Mouse (Mus musculus): ENCODE data around the gene Stk31. TPM values are rescaled to one million over a fixed set of nuclear protein-coding genes. Genes with fewer than 3 reads are reported as not detected.
"Not testable (repeated sequence)": the region's sequence is repeated elsewhere in the genome, so short reads cannot be mapped to it uniquely, and the experiment has no call there.

Gene Stk31
- total RNA-seq (2021), result 1 to 10 TPM in 1 of 2 experiments, under 1 TPM in 1; 0.69 to 1.2 TPM
- long read RNA-seq, partial matches to known transcripts, result 0 of 1 reads
- long read RNA-seq, other reads (novel, unspliced or antisense), result 1 of 1 reads

DNA sequence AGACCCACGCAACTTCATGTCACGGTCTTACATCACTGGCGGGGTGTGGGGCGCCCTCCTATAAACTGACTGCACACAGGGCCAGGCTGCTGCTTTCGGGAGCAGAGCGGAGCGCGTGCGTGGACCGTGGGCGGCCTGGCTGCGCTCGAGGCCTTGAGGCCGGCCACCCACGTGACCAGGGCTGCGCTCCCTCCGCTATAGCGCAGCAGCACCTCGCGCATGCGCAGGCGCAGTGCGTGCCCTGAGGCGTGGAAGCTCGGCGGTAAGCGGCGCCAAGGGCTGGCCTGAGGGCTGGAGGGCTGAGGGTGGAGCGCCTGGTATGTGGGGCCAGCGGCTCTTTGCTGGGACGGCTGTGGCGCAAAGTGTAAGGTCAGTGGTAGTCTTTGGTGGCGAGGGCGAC, at the start of gene Stk31:
Gene Stk31 (plus strand): TSS at position 289 of the 400 bp plus-strand sequence.
- DNase-seq (ENCODE audit: low spot score in 2 of 2), result peak in 1 of 2 experiments; percentile 13

DNA sequence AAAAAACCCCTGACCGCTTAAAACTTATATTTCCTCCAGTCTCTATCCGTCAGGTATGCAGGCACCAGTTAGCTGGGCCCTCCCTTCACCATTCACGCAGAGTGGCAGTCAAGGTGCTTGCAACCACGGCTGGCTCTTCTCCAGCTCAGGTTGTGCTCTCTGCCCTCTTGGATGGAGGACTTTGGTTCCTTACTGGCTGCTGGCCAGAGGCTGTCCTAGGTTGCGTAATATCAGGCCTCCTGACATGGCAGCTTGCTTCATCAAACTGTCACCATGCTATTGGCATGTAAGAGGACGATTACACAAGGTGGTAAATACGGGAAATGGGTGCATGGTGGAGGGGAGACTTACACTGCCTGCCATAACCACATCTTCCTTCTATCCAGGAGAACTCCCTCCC, 45.6 kb upstream of the Stk31 start:
- DNase-seq (ENCODE audit: low spot score in 2 of 2), result no peak

DNA sequence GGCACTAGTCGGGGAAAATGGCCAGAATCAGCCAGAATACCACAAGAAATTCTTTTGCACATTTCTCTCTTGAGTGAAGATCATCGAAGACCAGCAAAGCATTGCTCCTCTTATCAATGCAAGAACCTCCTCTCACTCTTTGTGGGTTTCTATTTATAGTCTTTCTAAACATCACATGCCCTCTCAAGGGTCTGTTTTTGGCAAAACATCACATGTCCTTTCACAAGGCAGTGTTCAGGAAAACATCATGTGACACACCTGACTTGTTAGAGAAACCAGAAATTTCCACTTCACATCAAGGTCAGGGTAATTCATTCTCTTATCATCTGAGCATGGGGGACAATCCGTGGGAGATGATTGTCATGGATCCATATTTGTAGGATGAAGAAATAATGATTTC, 40.8 kb upstream of the Stk31 start:
- no peak for DNase-seq (ENCODE audit: low spot score in 2 of 2)

DNA sequence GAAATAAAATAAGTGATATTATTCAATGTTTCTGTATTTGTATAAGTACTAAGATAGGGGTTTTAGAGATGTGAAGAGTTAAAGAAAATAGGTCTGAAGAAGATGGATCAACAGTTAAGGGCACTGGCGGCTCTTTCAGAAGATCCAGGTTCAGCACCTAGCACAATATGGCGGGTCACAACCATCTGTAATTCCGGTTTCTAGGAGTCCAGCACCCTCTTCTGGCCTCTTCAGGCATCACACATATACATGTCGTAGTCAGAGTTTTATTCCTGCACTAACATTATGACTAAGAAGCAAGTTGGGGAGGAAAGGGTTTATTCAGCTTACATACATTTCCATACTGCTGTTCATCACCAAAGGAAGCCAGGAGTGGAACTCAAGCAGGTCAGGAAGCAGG, 40.2 kb upstream of the Stk31 start:
- no peak for DNase-seq (ENCODE audit: low spot score in 2 of 2)

DNA sequence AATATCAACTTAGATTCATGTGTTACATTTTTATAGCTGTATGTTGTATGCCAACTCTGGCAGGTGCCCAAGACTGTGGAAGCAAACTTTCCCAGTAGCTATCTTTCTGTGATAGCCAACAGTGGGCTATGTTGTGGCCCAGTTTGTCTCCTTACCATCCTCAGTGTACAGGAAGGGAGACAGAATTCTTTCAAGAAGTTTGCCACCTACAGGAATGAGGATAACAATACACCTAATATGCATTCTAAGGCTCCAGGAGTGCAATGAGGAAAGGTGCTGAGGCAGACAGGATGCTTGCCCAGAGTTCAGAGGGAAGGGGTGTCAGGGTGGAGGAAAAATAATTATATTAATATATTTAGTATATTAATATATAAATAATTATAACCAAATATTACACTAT, 35.0 kb upstream of the Stk31 start:
- no peak for DNase-seq (ENCODE audit: low spot score in 2 of 2)

DNA sequence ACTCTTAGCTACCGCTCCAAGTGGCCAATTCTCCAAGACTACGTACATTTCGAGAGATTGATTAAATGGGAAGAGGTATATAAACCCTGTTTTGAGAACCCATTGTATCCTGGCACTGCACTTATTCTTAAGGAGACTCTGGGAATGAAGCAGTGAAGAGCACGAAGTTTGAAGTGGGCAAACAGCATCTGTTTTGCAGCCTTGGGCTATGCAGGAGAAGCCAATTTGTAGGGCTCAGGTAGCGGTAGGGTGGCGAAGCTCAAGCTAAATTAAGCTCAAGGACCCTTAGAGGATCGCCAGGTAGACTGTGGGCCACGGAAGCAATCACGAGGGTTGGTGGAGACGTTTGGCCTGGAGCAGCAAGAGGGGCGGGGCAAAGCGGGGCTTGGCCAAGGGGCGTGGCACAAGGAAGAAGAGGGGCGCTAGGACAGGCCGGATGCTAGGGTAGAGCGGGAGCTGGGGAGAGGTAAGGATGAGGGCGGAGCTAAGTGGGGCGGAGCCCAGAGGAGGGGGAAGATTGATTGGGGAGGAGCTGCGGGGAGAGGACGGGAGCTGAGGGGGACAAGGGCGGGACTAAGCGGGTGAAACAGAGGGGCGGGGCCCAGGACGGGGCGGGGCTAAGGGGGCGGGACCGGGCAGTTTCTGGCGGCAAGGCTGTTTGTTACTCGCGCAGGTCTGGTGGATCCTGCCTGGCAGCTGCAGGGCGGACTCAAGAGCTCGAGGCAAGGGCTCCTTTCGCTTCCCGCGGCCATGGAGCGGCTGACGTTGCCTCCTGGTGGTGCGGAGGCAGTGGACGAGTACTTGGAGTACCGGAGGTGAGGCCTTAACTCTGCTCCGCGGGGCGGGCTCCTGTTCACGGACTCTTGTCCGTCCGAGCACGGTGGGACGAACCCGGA, 28.0 kb upstream of the Stk31 start, which contains the start of gene Fam221a:
Gene Fam221a (plus strand): TSS at position 581 of the 896 bp plus-strand sequence.
- peak; percentile 53 to 63 for DNase-seq (ENCODE audit: low spot score in 2 of 2)

DNA sequence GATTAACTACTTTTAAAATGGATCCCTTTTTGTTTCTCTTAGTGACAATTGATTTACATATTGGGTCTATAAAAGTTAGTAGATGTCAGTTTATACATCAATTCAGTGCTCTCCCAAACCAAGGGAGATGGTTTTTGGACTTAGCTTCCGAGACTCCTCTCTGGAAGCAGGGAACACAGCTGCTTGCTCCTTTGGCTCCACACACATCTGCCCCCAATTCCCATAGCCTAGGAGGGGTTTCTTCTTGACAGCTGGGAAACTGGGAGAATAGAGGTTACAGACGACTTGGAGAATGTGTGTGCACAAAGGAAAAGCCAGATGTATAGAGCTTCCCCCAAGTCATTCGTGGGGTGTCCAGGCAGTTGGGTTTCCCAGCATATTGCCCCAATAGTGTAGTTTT, 27.2 kb upstream of the Stk31 start:
- DNase-seq (ENCODE audit: low spot score in 2 of 2), result no peak

DNA sequence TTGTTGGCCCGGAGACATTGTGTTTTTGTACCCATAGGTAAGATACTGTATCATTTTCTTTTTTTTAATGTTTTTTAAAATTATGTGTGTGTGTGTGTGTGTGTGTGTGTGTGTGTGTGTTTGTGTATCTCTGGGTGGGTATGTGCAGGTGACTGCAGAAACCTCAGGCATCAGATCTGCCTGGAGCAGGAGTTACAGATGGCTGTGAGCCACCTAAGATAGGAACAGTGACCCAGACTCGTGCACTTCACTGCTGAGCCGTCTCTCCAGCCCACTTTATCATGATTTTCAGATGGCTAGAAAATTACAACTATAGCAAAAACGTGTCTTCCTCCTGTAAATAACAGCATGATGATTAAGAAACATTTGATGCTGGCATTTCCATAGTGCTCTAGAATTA, 22.7 kb upstream of the Stk31 start:
- DNase-seq (ENCODE audit: low spot score in 2 of 2), result no peak

DNA sequence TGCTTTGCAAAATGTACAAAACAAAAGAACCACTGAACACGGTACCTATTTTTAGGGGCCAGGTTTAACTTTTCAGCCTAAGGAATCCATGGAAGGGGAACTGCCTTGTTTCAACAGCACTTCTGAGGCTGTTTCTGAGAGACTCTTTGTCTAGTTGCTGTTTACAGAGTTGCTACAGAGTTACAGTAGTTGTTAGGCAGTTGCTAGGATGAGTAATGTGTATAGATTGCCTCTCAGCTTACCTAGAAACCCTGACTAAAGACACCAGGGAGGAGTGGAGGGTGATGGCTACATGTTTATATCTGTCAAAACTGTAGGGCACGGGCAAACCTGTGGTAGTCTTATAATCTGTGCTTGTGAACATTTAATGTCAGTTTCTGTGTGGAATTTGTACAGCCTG, 21.5 kb upstream of the Stk31 start:
- no peak for DNase-seq (ENCODE audit: low spot score in 2 of 2)

DNA sequence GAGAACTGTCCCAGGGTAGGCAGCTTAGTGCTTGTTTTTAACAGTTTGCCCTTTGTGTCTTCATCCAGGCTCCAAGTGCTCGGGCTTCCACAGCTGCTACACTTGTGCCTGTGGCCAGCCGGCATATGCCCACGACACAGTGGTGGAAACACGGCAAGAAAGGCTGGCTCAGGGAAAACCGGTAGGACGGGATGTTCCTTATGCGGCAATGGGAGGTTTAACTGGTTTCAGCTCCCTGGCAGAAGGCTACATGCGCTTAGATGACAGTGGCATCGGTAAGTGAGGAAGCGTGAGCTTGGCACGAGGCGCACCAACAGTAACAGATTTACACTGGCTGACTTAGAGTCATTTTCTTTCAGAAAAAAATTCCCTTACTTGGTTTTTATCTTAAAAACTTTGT, 17.1 kb upstream of the Stk31 start:
- no peak for DNase-seq (ENCODE audit: low spot score in 2 of 2)

DNA sequence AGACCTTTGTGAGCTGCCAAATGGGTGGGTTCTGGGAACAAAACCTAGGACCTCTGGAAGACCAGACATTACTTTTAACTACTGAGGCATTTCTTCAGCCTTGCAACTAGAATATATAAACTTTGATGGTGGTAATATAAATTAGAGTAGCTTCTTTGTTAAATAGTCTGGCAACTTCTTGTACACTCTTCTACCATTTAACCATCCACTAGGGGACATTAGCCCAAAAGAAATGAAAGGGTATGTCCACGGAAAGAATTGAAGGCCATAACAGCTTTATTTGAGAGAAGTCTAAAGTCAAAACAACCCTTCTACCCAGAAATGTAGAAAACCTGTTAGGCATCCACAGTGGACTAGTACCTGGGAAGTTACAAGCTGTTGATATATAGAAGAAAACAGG, 1.1 kb upstream of the Stk31 start:
- DNase-seq (ENCODE audit: low spot score in 2 of 2), result no peak

DNA sequence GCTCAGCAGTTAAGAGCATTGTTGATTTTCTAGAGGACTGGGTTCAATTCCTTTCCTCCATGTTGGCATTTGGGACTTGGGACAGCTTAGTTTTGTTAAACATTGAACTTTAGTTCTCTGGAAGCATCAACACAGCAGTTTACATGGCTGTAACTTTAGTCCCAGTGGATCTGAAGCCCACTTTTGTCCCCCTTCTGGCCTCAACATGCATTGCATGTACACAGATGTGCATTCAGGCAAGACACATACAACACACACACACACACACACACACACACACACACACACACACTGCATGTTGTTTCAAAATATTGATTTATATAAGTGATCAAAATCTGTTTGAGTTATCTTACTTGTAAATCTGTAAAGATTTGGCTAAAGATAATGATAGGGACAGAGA, 2.1 kb downstream of the Stk31 start:
- DNase-seq (ENCODE audit: low spot score in 2 of 2), result peak in 1 of 2 experiments; percentile 18

DNA sequence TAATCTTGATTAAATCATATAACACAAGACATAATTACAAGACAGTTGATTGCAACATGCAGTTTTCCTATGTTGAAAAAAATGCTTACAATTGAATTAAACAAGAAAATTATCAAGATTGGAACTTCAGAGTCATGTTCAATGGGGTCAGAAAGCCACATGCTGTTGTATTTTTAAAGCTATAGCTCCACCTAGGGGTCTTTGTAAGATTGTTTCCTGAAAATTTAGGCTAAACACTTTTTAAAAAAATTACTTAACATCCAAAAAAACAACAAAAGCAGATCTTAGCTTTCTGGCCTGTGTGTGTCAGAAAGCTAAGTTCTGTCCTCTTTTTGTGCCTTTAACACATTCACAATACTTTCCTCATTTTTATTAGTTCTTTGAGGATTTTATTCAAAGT, 3.0 kb downstream of the Stk31 start:
- DNase-seq (ENCODE audit: low spot score in 2 of 2), result no peak

DNA sequence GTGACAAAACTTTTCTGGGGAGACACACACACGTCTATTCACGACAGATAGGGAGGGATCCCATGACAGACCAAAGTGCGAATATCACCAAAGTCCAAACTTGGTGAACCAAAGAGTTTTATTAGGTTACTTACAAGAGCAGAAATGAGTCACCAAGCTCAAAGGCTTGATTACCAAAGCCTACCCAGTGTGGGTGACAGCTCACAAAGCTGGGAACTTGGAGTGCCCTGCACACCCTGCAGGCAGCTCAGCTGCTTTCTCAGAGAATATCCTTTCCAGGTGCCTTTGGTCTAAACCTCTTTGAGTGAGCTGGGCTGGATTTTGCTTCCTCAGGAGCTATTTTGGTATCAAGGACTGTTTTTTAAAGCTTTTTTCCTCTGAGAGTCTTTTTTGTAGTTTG, 15.4 kb downstream of the Stk31 start:
- no peak for DNase-seq (ENCODE audit: low spot score in 2 of 2)

DNA sequence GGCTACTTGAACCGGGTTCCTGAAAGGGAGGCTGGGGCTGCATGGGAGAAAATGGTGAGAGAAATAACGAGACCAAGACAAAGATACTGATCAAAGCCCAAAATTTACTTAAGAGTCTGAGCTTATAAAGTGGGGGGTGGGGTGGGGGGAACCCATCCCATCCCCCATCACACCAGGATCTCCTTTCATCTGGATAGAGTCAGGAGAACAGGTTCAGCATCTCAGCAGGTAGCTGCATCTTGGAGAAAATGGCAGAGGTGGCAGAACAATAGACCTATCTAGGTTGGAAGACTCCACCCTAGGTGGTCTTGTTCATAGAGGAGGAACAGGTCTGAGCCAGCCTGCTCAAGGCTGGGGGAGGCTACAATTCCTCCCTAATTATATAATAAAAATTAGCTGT, 17.6 kb downstream of the Stk31 start:
- DNase-seq (ENCODE audit: low spot score in 2 of 2), result not testable (repeated sequence)

DNA sequence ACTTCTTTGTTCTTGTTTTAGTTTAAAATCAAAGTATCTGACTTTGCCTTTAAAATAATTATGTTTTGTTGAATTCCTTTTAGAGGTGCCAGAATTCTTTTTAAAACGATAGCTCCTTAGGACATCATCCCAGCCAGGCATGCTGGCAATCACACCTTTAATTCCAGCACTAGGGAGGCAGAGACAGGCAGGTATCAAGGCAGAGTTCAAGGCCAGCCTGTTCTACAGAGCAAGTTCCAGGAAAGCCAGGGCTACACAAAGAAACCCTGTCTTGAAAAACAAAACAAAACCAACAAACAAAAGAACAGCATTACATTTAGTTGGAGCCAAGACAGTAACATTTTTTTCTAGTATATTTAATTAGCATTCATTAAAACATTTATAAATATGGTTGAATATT, 20.6 kb downstream of the Stk31 start:
- no peak for DNase-seq (ENCODE audit: low spot score in 2 of 2)

DNA sequence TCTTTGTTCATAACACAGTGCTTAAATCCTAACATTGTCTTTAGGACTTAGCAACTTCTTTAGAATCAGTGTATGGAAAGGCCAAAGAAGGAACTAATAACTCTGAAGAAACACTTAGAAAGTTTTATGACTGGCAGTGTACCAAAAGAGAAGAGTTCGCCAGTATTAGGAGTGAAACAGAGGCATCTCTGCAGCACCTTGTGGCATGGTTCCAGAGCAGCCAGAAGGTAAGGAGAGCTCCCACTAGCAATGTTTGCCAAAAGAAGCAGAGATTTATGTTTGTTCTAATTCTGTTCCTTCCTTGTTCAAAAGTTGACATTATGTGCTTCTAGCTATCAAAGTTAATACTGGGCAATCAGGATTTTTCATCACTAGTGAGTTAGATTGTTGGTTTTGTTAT, 41.9 kb downstream of the Stk31 start:
- DNase-seq (ENCODE audit: low spot score in 2 of 2), result no peak

DNA sequence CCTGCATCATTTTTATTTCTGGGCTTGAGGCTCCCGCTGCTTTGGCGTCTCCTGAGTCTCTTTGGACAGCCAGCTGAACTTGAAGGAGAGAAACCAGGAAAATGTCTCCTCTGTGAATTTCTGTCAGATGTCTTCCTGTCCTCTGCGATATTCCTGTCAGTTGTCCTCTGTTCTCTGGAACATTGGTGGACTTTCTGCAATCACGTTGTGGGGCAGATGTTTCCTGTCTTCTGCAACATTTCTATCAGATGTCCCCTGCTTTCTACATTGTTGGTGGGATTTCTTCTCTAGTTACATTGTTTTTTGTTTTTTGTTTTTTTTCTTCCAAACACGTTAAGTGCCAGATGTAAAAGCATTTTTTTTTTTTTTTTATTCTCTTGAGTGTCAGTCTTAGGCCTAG, 62.7 kb downstream of the Stk31 start:
- no peak for DNase-seq (ENCODE audit: low spot score in 2 of 2)

DNA sequence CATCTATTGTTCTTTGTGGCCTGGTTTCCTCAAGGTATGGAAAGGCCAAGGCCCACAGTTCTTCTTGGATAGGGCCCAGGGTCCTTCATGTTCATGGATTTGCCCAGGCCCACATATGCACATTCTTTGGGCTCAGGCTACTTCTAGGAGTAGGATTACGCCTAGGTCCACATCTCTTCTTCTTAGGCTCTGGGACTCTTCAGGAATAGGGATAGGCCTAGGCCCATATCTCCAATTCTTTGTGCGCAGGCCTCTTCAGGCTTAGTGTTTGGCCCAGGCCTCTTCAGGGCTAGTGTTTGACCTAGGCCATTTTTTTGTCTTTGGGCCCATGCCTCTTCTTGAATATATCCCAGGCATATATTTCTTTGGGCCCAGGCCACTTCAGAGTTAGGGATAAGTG, 87.8 kb downstream of the Stk31 start:
- no peak for DNase-seq (ENCODE audit: low spot score in 2 of 2)

DNA sequence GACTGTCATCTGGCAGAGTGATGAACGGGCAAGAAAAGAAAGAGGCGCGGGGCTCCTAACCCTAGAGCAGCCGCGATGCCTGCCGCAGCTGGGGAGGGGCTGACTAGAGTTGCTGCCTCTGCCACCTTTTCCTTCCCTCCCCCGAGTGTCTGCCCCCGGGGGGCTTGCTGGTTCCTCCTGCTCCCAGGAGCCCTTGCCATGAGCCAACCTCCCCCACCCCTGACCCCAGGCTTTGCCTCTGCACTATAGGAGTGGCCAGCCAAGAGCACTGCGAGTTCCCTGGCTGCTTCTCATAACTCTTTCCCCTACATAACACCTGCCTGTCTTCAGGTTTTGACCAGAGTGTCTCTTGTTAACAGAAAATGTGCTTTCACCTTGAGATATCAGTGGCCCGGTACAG, 96.1 kb downstream of the Stk31 start:
- DNase-seq (ENCODE audit: low spot score in 2 of 2), result no peak

DNA sequence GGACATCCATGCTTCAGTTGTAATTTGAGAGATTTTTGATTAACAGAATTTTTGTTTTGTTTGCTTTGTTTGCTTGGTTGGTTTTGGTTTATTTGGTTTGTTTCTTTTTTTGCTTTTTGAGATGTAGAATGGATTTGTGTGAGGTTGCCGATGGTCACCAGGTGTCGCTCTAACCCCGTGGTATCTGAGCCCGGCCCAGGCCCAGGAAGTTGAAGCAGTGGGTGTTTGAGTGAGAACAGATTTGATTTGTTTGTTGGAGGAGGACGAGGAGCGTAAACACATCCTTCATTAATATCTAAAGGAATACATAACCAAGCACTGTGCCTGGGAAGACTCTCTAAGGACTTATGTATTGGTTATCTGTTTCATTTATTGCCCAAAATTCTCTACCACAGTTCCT, 123.6 kb downstream of the Stk31 start:
- DNase-seq (ENCODE audit: low spot score in 2 of 2), result peak; percentile 83 to 87
